Mouse (Mus musculus): Measurements from ENCODE around the gene Msrb1.

DNA sequence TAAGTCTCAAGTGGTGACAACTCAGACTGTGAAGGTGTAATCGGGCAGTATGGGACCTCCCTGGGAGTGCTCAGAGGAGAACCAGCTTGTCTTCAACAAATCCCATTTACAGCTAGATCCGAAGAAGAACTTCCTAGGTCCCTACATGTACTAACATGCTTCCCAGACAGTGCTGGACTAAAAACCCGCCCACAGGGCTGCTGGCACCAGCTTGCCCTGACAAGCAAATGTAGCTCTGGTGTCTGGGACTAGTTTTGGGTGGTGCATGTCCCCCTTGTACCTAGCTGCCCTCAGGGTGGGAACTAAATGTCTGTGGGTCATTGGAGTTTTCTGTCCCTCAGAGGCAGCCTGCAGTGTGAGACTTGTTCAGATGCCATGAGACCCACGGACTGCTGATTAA, 15.1 kb downstream of the Msrb1 start:
- TF ChIP-seq CTCF (IDR thresholded peaks at IDR 0.05; ENCODE audit: extremely low read depth, insufficient read depth, low read length): no peak
- no peak for TF ChIP-seq POLR2A (IDR thresholded peaks at IDR 0.05; ENCODE audit: extremely low read depth, insufficient read depth, low read length)
